Mouse (Mus musculus): ENCODE data around the gene F930015N05Rik.

DNA sequence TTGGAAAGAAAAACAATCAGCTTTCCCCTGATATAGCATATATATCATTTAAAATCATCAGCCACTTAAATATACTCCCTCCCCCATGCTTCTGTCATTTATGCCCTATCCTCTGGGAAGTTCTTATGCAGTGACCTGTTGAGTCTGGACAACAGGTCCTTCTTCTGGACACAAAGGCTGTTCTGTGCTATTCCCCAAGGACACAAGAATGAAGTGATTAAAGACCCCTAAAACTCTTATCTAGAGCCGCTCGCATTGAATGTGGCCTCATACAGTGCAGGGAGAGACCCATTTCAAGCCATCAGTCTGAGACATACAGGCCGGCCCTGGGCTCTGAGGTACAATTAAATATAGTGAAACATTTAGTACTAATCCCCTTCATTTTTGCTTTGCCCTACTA lies 1.3 kb upstream of the F930015N05Rik start:
- no peak for TF ChIP-seq CTCF (IDR thresholded peaks at IDR 0.05; ENCODE audit: borderline replicate concordance, insufficient read depth, low read depth, low read length)
- no peak for TF ChIP-seq POLR2A (IDR thresholded peaks at IDR 0.05; ENCODE audit: borderline replicate concordance, insufficient read depth, low read length)

Data from cerebellum, adult 2 months (tissue).